Mouse (Mus musculus) hematopoietic stem cell, adult 5-6 weeks (primary cell): ENCODE data around the gene Garnl3. TPM values are rescaled to one million over a fixed set of nuclear protein-coding genes. Genes with fewer than 3 reads are reported as not detected.

Experiments used
- ATAC-seq, 2 experiments: fragments of 125-278 bp in 1 of 2; replicated peaks in 1 of 2; 2 replicates each; pipeline ENCODE4 v1.8.0; 2016 to 2017; ENCODE audit warnings: inconsistent platforms in 2 of 2, mild to moderate bottlenecking in 2 of 2, moderate number of reproducible peaks in 2 of 2, low read depth in 1 of 2, moderate TSS enrichment in 1 of 2; ENCODE audit not compliant: low FRiP score in 2 of 2, poor library complexity in 2 of 2, severe bottlenecking in 2 of 2, insufficient read depth in 1 of 2, low TSS enrichment in 1 of 2
- total RNA-seq: library from RNA; stranded (forward); fragments of 172-1452, 232-1000 nt; gene quantifications from 2 replicates; pipeline ENCODE4 v1.2.3, GENCODE M21; 2017

Garnl3 gene
- total RNA-seq, 1 experiment from 2014 or later = 5.7 TPM

DNA sequence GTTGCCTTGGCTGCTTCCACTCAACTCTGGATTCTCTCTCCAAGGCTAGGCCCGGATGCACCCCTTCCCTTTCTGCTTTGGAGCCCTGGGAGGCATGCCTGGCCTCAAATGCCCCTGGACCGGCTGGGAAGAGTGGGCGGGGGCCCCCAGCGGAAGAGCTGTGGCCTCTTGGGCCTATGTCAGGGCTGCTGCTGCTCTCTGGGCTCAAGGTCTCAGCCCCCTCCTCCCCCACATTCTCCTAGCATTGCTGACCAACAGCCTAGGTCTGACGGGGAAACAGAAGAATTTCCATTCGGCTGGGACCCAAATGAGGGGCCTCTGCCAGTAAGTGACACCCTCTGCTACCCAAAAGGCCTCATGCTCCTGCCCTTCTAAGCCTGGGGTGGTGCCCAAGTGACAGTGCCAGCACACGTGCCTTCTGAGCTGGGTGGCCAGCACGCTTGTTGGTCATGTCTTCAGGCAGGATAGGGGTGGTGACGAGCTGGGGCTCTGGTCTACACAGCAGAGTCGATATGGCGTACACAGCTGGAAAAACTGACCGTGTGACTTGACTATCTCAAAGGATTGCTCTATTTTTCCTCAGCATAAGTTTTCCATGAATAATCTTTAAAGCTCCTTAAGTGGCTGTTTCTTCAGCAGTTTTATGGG is 29.0 kb upstream of the Garnl3 start:
- no peak for ATAC-seq

DNA sequence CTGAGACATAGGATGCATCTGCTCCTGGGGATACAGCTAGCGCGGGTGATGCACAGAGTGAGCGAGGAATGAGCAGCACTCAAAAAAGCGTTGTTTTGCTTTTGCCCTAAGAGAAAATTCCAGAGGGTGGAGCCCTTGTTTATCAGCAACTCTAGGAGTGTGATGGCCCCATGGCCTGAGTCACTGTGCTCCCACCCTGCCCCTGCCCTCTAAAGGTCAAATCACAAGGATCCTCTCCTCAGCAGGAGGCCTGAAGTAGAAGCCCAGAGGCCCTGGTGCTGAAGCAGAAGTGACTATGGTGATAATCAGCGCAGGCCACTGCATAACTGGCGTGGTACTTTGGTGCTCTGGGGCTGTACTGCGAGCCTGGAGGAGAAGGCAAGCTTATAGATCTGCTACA is 28.1 kb upstream of the Garnl3 start:
- no peak for ATAC-seq

- ATAC-seq = no peak
These were observed 27.4 kb upstream of the Garnl3 start for GRCm38 (mm10) chr2:33158895-33159294.

GRCm38 (mm10) chr2:33156283-33156781 is 24.9 kb upstream of the Garnl3 start:
- ATAC-seq = no peak

- ATAC-seq = peak; percentile 67 to 74
These were observed 23.4 kb upstream of the Garnl3 start for GRCm38 (mm10) chr2:33154751-33155372.

DNA sequence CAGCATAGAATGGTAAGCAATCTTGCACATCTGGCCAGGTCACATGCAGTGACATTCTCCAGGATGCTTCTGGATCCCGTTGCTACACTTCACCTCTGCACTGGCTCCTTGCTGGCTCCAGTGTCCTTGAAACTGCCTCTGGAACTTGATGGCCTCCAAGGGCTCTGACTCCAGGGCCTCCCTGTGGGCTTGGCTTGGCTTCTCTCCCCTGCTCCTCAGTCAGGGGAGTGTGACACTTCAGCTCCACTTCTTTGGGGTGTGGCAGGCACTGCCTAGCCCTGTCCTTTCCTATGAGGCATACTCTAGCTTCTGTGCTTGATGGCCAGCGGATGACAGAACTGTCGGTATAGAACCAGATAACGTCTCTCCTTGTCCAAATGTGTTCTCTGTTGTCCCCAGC is 15.5 kb upstream of the Garnl3 start:
- no peak for ATAC-seq

- no peak for ATAC-seq
These were observed 11.8 kb upstream of the Garnl3 start for GRCm38 (mm10) chr2:33143292-33143691.

- ATAC-seq = 0 out of 4 replicates have a peak, but pooled peaks of 1 of the 2 experiments have one; percentile 7
These were observed 7.0 kb upstream of the Garnl3 start for GRCm38 (mm10) chr2:33138491-33138890.

DNA sequence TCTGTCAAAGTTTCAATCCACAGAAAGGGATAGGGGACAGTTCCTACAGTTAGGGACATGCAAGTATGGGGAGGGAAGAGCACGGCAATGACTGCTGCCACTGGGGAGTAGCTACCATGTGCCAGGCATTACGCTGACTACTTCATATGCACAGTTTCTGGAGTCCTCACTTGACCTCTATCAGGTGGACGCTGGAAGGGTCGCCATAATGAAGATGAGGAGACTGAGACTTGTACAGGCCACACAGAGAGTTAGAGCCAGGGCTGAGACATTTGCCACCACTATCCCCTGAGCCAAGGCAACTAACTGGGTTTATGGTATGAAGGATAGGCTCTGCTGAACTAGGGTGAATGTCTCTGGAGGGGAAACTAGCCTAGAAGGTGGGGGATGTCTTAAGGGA is 6.3 kb upstream of the Garnl3 start:
- ATAC-seq = no peak

DNA sequence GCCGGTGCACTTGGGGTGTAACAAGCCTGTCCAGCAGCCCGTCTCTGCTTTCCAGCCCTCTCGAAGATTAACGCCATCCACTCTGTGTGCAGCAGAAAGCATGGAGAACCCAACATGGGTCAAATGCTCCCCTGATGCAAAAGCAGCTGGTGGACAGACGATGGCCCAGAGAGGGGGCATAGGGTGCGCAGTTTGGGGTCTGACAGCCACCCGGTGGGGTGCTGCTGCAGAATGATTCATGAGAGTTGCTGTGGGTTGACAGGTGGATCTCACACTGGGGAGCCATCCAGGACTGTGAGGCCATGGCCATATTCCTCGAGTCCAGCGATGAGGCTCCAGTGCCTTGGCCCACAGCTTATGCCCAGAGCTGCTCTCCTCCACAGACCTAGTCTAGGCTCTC is 5.8 kb upstream of the Garnl3 start:
- ATAC-seq = no peak

DNA sequence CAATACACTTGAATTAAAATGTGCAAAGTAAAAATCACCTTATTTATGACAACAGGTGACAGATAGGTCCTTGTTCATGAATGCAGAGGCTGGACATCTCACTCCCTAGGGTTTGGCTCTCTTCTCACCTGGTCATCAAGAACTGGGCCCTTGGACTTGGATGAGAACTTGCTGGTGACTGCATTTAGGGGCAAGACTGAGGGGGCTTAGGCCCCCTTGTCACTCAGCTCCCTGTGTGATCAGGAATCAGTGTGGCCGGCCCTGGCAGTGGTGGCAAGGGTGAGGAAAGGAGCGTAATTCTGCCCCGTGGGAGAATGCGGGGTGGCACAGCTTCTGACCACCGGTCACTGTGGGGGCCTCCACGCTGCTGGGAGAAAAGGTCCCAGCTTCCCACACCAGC is 4.9 kb upstream of the Garnl3 start:
- no peak for ATAC-seq

DNA sequence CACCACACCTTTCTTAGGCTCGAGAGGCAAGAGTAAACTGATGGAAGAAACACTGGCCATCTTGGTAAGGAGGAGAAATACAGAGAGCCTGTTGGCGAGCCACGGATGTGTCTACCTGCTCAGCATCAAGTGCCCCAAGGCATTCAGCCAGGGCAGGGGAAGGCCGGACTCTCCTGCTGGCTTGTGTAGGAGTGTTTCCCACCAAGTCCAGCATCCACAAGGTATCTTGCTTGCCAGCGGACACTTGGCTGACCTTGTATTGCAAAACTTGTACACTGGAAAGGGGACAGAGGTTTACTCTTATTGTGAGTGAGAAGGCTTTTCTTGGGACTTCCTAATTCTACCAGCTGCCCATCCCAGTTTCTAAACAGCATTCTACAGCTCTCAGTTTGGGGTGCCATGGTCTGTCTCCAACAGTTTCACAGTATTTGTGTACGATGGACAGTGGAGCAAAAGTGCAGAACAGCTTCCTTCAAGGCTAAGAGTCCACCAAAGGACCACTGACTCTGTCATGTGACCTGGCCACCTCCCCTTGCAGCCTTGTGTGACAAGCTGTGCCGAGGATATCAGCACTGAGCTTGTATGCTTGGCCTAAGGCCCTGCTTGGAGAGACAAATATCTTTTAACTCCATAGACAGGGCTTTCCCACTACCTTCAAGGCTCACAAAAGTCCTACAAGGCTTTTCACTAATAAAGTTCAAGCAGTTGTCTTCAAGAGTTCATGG is 3.5 kb upstream of the Garnl3 start:
- ATAC-seq = no peak

DNA sequence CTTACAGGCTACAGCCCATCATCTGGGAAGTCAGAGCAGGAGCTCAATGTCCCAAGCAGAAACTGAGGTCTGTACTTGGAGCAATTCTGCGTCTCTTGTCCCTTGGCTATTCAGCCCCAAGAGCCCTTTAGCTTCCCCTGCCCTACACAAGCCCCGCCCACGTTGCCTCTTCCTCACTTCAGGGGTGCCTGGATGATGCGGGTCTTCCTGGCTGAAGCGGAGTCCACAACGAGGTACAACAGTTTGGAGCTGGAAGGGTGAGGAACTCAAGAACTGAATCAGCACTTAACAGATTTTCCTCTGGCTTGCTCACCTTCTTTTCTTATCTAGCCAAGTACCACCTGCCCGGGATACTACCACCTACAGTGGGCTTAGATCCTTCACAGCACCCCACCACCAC is 852 bp upstream of the Garnl3 start:
- no peak for ATAC-seq

- ATAC-seq = peak; percentile 67 to 82
These were observed 649 bp downstream of the Garnl3 start for GRCm38 (mm10) chr2:33130526-33131483.

DNA sequence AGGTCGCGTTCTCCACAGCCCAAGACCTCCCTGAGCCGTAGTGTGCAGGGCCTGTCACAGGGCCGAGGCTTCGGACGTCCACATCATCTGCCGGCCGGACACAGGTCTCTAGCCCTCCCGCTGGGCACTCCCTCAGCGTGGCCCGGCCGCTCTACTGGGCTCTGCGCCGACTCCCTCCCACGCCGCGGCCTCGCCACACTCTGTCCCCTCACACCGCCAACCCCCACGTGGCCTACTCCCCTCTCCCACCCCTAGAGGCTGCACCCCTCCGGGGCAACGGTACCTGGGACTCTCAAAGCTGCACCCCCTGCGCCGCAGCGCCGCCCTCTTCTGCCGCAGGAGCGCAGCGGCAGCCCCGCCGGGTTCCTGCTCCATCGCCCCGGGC is 1.3 kb downstream of the Garnl3 start:
- no peak for ATAC-seq

GRCm38 (mm10) chr2:33129696-33130095 is 1.8 kb downstream of the Garnl3 start:
- no peak for ATAC-seq

DNA sequence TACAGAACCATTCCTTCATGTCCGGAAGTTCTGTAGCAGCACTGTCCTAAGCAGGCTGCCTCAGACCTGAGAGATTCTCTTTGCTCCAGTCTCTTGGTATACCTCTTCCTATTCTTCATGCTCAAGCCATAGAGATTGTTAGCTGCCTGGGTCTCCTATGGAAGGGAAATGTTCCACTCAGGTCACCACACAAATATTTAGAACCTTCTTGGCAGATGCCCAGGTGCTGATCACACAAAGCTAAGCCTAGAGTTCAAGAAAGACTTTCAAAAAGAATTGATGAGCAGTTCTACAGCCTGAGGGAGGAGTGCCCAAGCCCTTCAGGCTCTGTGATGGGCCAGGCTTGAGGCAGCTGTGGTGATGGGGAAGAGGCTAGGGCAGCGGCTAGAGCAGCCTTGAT is 2.4 kb downstream of the Garnl3 start:
- ATAC-seq = no peak
